Mouse (Mus musculus) olfactory bulb, adult 2 months (tissue): ENCODE data around the gene Tmem268.

Source experiments
- CTCF ChIP-seq: fragments of 200-500 bp; IDR thresholded peaks from 2 replicates; pipeline ENCODE4 v1.5.1; 2012; ENCODE audit warnings: low read depth, mild to moderate bottlenecking, low read length, moderate library complexity; ENCODE audit not compliant: insufficient read depth
- POLR2A ChIP-seq: fragments of 200-500 bp; IDR thresholded peaks from 2 replicates; pipeline ENCODE4 v1.6.1; 2012; ENCODE audit warnings: mild to moderate bottlenecking, low read depth, low read length, moderate library complexity; ENCODE audit not compliant: insufficient read depth

DNA sequence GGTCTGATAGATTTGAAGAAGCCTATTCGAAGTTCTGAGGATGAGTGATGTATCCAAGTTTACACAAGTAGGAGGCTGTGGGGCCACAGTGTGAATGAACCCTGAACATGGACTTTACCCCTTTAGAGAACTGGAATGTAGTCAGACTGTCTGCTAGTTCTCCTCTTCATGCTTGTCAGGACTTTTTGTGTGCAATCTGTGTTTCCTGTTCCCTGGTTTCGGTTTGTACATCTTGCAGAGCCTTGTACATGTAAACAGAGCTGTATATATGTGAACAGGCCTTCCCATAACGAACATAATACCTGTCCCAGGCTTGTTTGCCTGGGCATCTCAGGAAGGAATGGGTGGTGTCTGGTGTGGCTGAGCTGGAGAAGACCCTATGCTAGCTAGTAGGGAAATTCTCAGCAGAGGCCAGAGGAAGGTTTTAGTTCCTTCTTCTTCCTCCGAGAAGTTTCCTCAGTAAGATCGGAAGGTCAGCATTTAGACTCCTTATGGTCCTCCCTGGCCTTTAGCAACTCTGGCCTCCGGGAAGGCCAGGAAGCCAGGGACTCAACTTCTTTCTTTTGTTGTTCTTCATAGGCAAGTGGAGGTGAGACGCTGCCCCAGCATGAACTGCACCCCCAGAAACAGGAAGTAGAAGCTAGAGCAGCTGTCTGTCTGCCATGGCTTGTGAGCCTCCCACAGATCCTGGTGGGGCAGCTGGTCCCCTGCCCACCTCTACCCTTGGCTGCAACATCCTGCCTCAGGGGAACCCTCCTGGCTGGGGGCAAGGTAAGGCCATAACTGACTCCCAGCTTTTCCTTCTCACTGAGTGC, 3.5 kb downstream of the Tmem268 start:
- TF ChIP-seq CTCF: no peak
- TF ChIP-seq POLR2A: no peak
